Mouse (Mus musculus): ENCODE data around the gene Fhl2.
"Not testable (repeated sequence)": the region's sequence is repeated elsewhere in the genome, so short reads cannot be mapped to it uniquely, and the experiment has no call there.

Gene Fhl2

GRCm38 (mm10) chr1:43150225-43150624 is 46.6 kb downstream of the Fhl2 start:
- no peak for DNase-seq (ENCODE audit: low spot score)

GRCm38 (mm10) chr1:43147474-43147873 is 49.3 kb downstream of the Fhl2 start:
- no peak for DNase-seq (ENCODE audit: low spot score)

GRCm38 (mm10) chr1:43145388-43145787 is 51.4 kb downstream of the Fhl2 start:
- no peak for DNase-seq (ENCODE audit: low spot score)

GRCm38 (mm10) chr1:43144338-43144906 is 52.4 kb downstream of the Fhl2 start:
- no peak for DNase-seq (ENCODE audit: low spot score)

- no peak for DNase-seq (ENCODE audit: low spot score)
Observed at GRCm38 (mm10) chr1:43143791-43144190, 53.0 kb downstream of the Fhl2 start.

- no peak for DNase-seq (ENCODE audit: low spot score)
Observed at GRCm38 (mm10) chr1:43143284-43143683, 53.5 kb downstream of the Fhl2 start.

GRCm38 (mm10) chr1:43142849-43143248 is 53.9 kb downstream of the Fhl2 start:
- no peak for DNase-seq (ENCODE audit: low spot score)

GRCm38 (mm10) chr1:43141555-43141961 is 55.2 kb downstream of the Fhl2 start:
- peak; percentile 64 for DNase-seq (ENCODE audit: low spot score)

- DNase-seq (ENCODE audit: low spot score), result peak; percentile 91
Observed at GRCm38 (mm10) chr1:43139587-43140266, 57.1 kb downstream of the Fhl2 start.

- DNase-seq (ENCODE audit: low spot score), result no peak
Observed at GRCm38 (mm10) chr1:43138268-43138812, 58.4 kb downstream of the Fhl2 start.

- DNase-seq (ENCODE audit: low spot score), result no peak
Observed at GRCm38 (mm10) chr1:43137334-43137733, 59.5 kb downstream of the Fhl2 start.

- not testable (repeated sequence) for DNase-seq (ENCODE audit: low spot score)
Observed at GRCm38 (mm10) chr1:43136488-43137029, 60.2 kb downstream of the Fhl2 start.

- no peak for DNase-seq (ENCODE audit: low spot score)
Observed at GRCm38 (mm10) chr1:43131591-43131990, 65.2 kb downstream of the Fhl2 start.

GRCm38 (mm10) chr1:43130219-43130981 is 66.4 kb downstream of the Fhl2 start:
- no peak for DNase-seq (ENCODE audit: low spot score)

- no peak for DNase-seq (ENCODE audit: low spot score)
Observed at GRCm38 (mm10) chr1:43127820-43128610, 68.8 kb downstream of the Fhl2 start.

- no peak for DNase-seq (ENCODE audit: low spot score)
Observed at GRCm38 (mm10) chr1:43127196-43127595, 69.6 kb downstream of the Fhl2 start.

GRCm38 (mm10) chr1:43124726-43125125 is 72.1 kb downstream of the Fhl2 start:
- DNase-seq (ENCODE audit: low spot score), result no peak

- no peak for DNase-seq (ENCODE audit: low spot score)
Observed at GRCm38 (mm10) chr1:43122616-43123015, 74.2 kb downstream of the Fhl2 start.

GRCm38 (mm10) chr1:43120950-43121349 is 75.8 kb downstream of the Fhl2 start:
- no peak for DNase-seq (ENCODE audit: low spot score)

GRCm38 (mm10) chr1:43117435-43117834 is 79.3 kb downstream of the Fhl2 start:
- no peak for DNase-seq (ENCODE audit: low spot score)

- peak; percentile 73 for DNase-seq (ENCODE audit: low spot score)
Observed at GRCm38 (mm10) chr1:43112882-43113281, 83.9 kb downstream of the Fhl2 start.

GRCm38 (mm10) chr1:43110556-43110955 is 86.2 kb downstream of the Fhl2 start:
- peak; percentile 77 for DNase-seq (ENCODE audit: low spot score)
